Mouse (Mus musculus) erythroblast, embryonic 14.5 days (primary cell): Measurements from ENCODE around the gene Gpr146.
A peak's percentile ranks its signal among the peaks of the same experiment; 100 is the strongest.

Experiments
- GATA1 ChIP-seq: IDR thresholded peaks from 2 replicates; pipeline ENCODE4 v1.6.1; 2012; ENCODE audit warnings: low read length, inconsistent platforms, mixed read lengths
- TAL1 ChIP-seq: IDR thresholded peaks from 3 replicates; pipeline ENCODE4 v1.6.1; 2012; ENCODE audit warnings: low read length, inconsistent platforms, mixed read lengths

GRCm38 (mm10) chr5:139381586-139382513 lies 4.4 kb downstream of the Gpr146 start:
- peak; percentile 68 for TF ChIP-seq TAL1
- peak; percentile 91 for TF ChIP-seq GATA1
